Mouse (Mus musculus): Measurements from ENCODE around the gene Folr2.

Folr2 gene

GRCm38 (mm10) chr7:101857094-101857493 lies at the start of gene Folr2:
Folr2 (minus strand) TSS chr7:101857194.
- no peak for ATAC-seq (ENCODE audit: low TSS enrichment)

GRCm38 (mm10) chr7:101906696-101907095 lies 49.7 kb upstream of the Folr2 start:
- no peak for ATAC-seq (ENCODE audit: low TSS enrichment)

GRCm38 (mm10) chr7:101906287-101906681 lies 49.3 kb upstream of the Folr2 start, which contains the start of gene Tomt:
Tomt (minus strand) TSS chr7:101906359.
- ATAC-seq (ENCODE audit: low TSS enrichment), result no peak

GRCm38 (mm10) chr7:101905561-101906286 lies 48.7 kb upstream of the Folr2 start, which contains the start of gene Lamtor1:
Lamtor1 (plus strand) TSS chr7:101905904.
- peak; percentile 95 for ATAC-seq (ENCODE audit: low TSS enrichment)

- ATAC-seq (ENCODE audit: low TSS enrichment), result no peak
These were observed 45.9 kb upstream of the Folr2 start for GRCm38 (mm10) chr7:101902846-101903245.

GRCm38 (mm10) chr7:101901969-101902368 lies 45.0 kb upstream of the Folr2 start:
- no peak for ATAC-seq (ENCODE audit: low TSS enrichment)

GRCm38 (mm10) chr7:101900331-101901097 lies 43.5 kb upstream of the Folr2 start:
- ATAC-seq (ENCODE audit: low TSS enrichment), result no peak

GRCm38 (mm10) chr7:101896104-101897066 lies 39.4 kb upstream of the Folr2 start:
- ATAC-seq (ENCODE audit: low TSS enrichment), result peak; percentile 95

GRCm38 (mm10) chr7:101895695-101896094 lies 38.7 kb upstream of the Folr2 start:
- no peak for ATAC-seq (ENCODE audit: low TSS enrichment)

- ATAC-seq (ENCODE audit: low TSS enrichment), result no peak
These were observed 31.5 kb upstream of the Folr2 start for GRCm38 (mm10) chr7:101888460-101888859.

- peak; percentile 91 for ATAC-seq (ENCODE audit: low TSS enrichment)
These were observed 29.3 kb upstream of the Folr2 start for GRCm38 (mm10) chr7:101886274-101886673.

- ATAC-seq (ENCODE audit: low TSS enrichment), result no peak
These were observed 27.2 kb upstream of the Folr2 start for GRCm38 (mm10) chr7:101884160-101884559.

- ATAC-seq (ENCODE audit: low TSS enrichment), result peak; percentile 60; the same call in 1 of the 2 replicates
These were observed 25.6 kb upstream of the Folr2 start for GRCm38 (mm10) chr7:101882413-101883154.

GRCm38 (mm10) chr7:101880855-101881254 lies 23.9 kb upstream of the Folr2 start:
- ATAC-seq (ENCODE audit: low TSS enrichment), result no peak

- no peak for ATAC-seq (ENCODE audit: low TSS enrichment)
These were observed 19.0 kb upstream of the Folr2 start for GRCm38 (mm10) chr7:101875978-101876377.

- ATAC-seq (ENCODE audit: low TSS enrichment), result no peak
These were observed 14.3 kb upstream of the Folr2 start for GRCm38 (mm10) chr7:101871296-101871695.

- no peak for ATAC-seq (ENCODE audit: low TSS enrichment)
These were observed 13.6 kb upstream of the Folr2 start, which contains the start of gene Folr1 for GRCm38 (mm10) chr7:101870629-101871028. Folr1 (minus strand) TSS chr7:101870788.

GRCm38 (mm10) chr7:101869163-101869500 lies 12.1 kb upstream of the Folr2 start:
- ATAC-seq (ENCODE audit: low TSS enrichment), result no peak

GRCm38 (mm10) chr7:101868241-101869162 lies 11.5 kb upstream of the Folr2 start:
- ATAC-seq (ENCODE audit: low TSS enrichment), result no peak

GRCm38 (mm10) chr7:101867482-101867881 lies 10.5 kb upstream of the Folr2 start:
- no peak for ATAC-seq (ENCODE audit: low TSS enrichment)

Measured in frontal cortex, adult (tissue).